Comparison of ENCODE assay signal across 11 mouse cellular contexts in genomic region chr4:98181185-98182052, GRCm38 (mm10).
DNase-seq lines count a peak whose midpoint lies in the region; ATAC-seq and TF ChIP-seq lines count a peak whose summit lies in the region.
"Had no signal": no experiment of that assay in that cellular context is flagged by ENCODE, and none has a peak within 500 bp of the region (broad histone marks: within the 10 kb centered on the region; RNA-seq: fewer than 3 reads in every experiment).

No protein-coding gene starts in this region.

- TF ChIP-seq CTCF in hindbrain, postnatal 0 days (IDR thresholded peaks at IDR 0.05; ENCODE audit: low read depth), result no peak

- H3K4me3 ChIP-seq in hindbrain, embryonic 12.5 days, result no peak overlapping the region
- H3K4me3 ChIP-seq in hindbrain, embryonic 11.5 days (ENCODE audit: low read depth, low read length), result no peak overlapping the region
- no peak overlapping the region for H3K4me3 ChIP-seq in hindbrain, postnatal 0 days (ENCODE audit: low read length)
- H3K4me3 ChIP-seq: midbrain, embryonic 12.5 days had no signal

- no peak overlapping the region for H3K27ac ChIP-seq in hindbrain, embryonic 12.5 days
- no peak overlapping the region for H3K27ac ChIP-seq in hindbrain, embryonic 11.5 days (ENCODE audit: low read depth, low read length)
- no peak overlapping the region for H3K27ac ChIP-seq in hindbrain, postnatal 0 days
- H3K27ac ChIP-seq: midbrain, embryonic 12.5 days had no signal

- H3K9ac ChIP-seq in hindbrain, embryonic 12.5 days, result no peak overlapping the region
- no peak overlapping the region for H3K9ac ChIP-seq in hindbrain, embryonic 11.5 days (ENCODE audit: low read depth, low read length)
- no peak overlapping the region for H3K9ac ChIP-seq in hindbrain, postnatal 0 days (replicated peaks; ENCODE audit: low read length)
- H3K9ac ChIP-seq: midbrain, embryonic 12.5 days had no signal

- H3K4me1 ChIP-seq in hindbrain, embryonic 12.5 days, result peaks cover 22% of the 10 kb centered on the region
- no peaks in the 10 kb centered on the region for H3K4me1 ChIP-seq in hindbrain, embryonic 11.5 days (replicated peaks; ENCODE audit: control insufficient read depth, insufficient read depth, low read length)
- H3K4me1 ChIP-seq in hindbrain, postnatal 0 days (ENCODE audit: insufficient read depth, low read length), result no peaks in the 10 kb centered on the region

- H3K4me2 ChIP-seq in hindbrain, embryonic 12.5 days (replicated peaks), result no peak overlapping the region
- no peak overlapping the region for H3K4me2 ChIP-seq in hindbrain, embryonic 11.5 days (replicated peaks; ENCODE audit: low read depth, low read length)
- H3K4me2 ChIP-seq in hindbrain, postnatal 0 days (ENCODE audit: low read depth, low read length), result no peak overlapping the region
- H3K4me2 ChIP-seq: midbrain, embryonic 12.5 days had no signal

- H3K27me3 ChIP-seq in hindbrain, embryonic 12.5 days, result no peaks in the 10 kb centered on the region
- H3K27me3 ChIP-seq in hindbrain, embryonic 11.5 days (ENCODE audit: control insufficient read depth, insufficient read depth, low read length), result no peaks in the 10 kb centered on the region
- no peaks in the 10 kb centered on the region for H3K27me3 ChIP-seq in hindbrain, postnatal 0 days (ENCODE audit: insufficient read depth, low read length)
- H3K27me3 ChIP-seq: midbrain, embryonic 12.5 days had no signal

- H3K36me3 ChIP-seq in hindbrain, embryonic 12.5 days, result no peaks in the 10 kb centered on the region
- H3K36me3 ChIP-seq in hindbrain, embryonic 11.5 days (ENCODE audit: control insufficient read depth, insufficient read depth, low read length), result no peaks in the 10 kb centered on the region
- H3K36me3 ChIP-seq in hindbrain, postnatal 0 days (ENCODE audit: insufficient read depth, low read length), result no peaks in the 10 kb centered on the region
- H3K36me3 ChIP-seq: midbrain, embryonic 12.5 days had no signal

- DNase-seq in embryo, embryonic 11 days, result peak; percentile 28
- DNase-seq in embryo, embryonic 10 days (ENCODE audit: low spot score), result no peak
- no peak for DNase-seq in hindbrain, embryonic 11.5 days (ENCODE audit: low spot score)
- DNase-seq in NIH3T3 (ENCODE audit: low read depth), result peak; percentile 49
- DNase-seq in hindbrain, postnatal 0 days (ENCODE audit: low spot score), result peak; percentile 3
- no peak for DNase-seq in frontal cortex, postnatal 36 days (ENCODE audit: low spot score in 2 of 2)
- DNase-seq in retina, postnatal 1 day, result no peak
- DNase-seq: cerebellum, adult 8-10 months had no signal

- ATAC-seq in hindbrain, embryonic 12.5 days (ENCODE audit: low FRiP score), result 0 out of 2 replicates have a peak, but pooled peaks have one; percentile 8
- ATAC-seq in hindbrain, embryonic 11.5 days (ENCODE audit: low FRiP score), result no peak
- ATAC-seq in hindbrain, postnatal 0 days, result no peak
- ATAC-seq: lung, postnatal 0 days had no signal

- H3K9me3 ChIP-seq in hindbrain, embryonic 12.5 days (replicated peaks), result no peaks in the 10 kb centered on the region
- H3K9me3 ChIP-seq in hindbrain, embryonic 11.5 days (ENCODE audit: control insufficient read depth, low read length), result no peaks in the 10 kb centered on the region
- H3K9me3 ChIP-seq in hindbrain, postnatal 0 days (ENCODE audit: low read length), result no peaks in the 10 kb centered on the region
- H3K9me3 ChIP-seq: midbrain, embryonic 12.5 days had no signal

- WGBS in hindbrain, embryonic 12.5 days, result 68% methylated on average over 12 of the region's 12 CpGs
- WGBS in hindbrain, embryonic 11.5 days, result 75% methylated on average over 12 of the region's 12 CpGs
- 67% methylated on average over 12 of the region's 12 CpGs for WGBS in hindbrain, postnatal 0 days

Comparison
In these comparisons a context has a peak if more than half of its experiments do, and no peak if none do; other contexts are left out.
1. DNase-seq: peak in embryo, embryonic 11 days (single experiment), NIH3T3 (single experiment) and hindbrain, postnatal 0 days (single experiment); none in embryo, embryonic 10 days (single experiment), hindbrain, embryonic 11.5 days (single experiment), frontal cortex, postnatal 36 days (0 of 2) and retina, postnatal 1 day (single experiment).